Mouse (Mus musculus): ENCODE data around the gene 1190007I07Rik.
"Not testable (repeated sequence)": the region's sequence is repeated elsewhere in the genome, so short reads cannot be mapped to it uniquely, and the experiment has no call there.

The 1190007I07Rik gene

GRCm38 (mm10) chr10:82629111-82629585, 6.1 kb upstream of the 1190007I07Rik start:
- no peak for DNase-seq (ENCODE audit: low read depth, low spot score)

- not testable (repeated sequence) for DNase-seq (ENCODE audit: low read depth, low spot score)
Measured at GRCm38 (mm10) chr10:82623553-82623932, 515 bp upstream of the 1190007I07Rik start.

DNA sequence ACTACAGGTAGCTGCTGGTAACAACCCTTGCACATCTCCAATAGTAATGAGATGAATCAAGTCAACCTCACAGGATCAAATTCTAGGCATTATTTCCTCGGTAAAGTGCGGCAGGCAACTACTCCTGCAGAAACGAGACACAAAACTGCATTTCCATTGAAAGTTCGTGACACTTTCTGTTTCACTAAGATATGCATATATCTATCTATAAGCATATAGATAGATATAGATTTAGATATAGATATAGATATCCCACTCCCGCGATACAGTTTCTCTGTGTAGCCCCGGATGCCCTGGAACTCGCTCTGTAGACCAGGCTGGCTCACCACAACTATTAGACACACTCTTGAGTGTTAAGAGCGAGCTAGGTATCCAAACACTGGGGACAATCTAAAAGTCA, 793 bp downstream of the 1190007I07Rik start:
- no peak for DNase-seq (ENCODE audit: low read depth, low spot score)

GRCm38 (mm10) chr10:82594421-82594820, 28.6 kb downstream of the 1190007I07Rik start:
- DNase-seq (ENCODE audit: low read depth, low spot score): not testable (repeated sequence)

- DNase-seq (ENCODE audit: low read depth, low spot score): not testable (repeated sequence)
Measured at GRCm38 (mm10) chr10:82589673-82590072, 33.4 kb downstream of the 1190007I07Rik start.

GRCm38 (mm10) chr10:82571091-82571490, 51.9 kb downstream of the 1190007I07Rik start:
- not testable (repeated sequence) for DNase-seq (ENCODE audit: low read depth, low spot score)

Data from brain, embryonic 18.5 days (tissue).